Mouse (Mus musculus) midbrain, embryonic 11.5 days (tissue): ENCODE data around the gene Mllt11. TPM values are rescaled to one million over a fixed set of nuclear protein-coding genes. Genes with fewer than 3 reads are reported as not detected.
A peak's percentile ranks its signal among the peaks of the same experiment; 100 is the strongest.

Experiments used
- ATAC-seq: fragments of 200-750 bp; cut with Nextera tagmentation; 2 replicates; pipeline ENCODE4 v1.8.0; 2017; ENCODE audit warnings: moderate TSS enrichment, moderate library complexity; ENCODE audit not compliant: low FRiP score
- DNase-seq: peaks from one replicate; pipeline ENCODE4 v3.0.0; 2015; ENCODE audit warnings: low spot score; ENCODE audit errors: missing footprints
- H3K27ac ChIP-seq: fragments of 300-500 bp; sonication (generic); 2 replicates; pipeline ENCODE4 v1.5.1; 2014; ENCODE audit warnings: low read depth, low read length
- H3K27me3 ChIP-seq: fragments of 300-500 bp; sonication (generic); 2 replicates; pipeline ENCODE4 v1.6.1; 2014; ENCODE audit warnings: mild to moderate bottlenecking, low read length, moderate library complexity, mixed read lengths; ENCODE audit not compliant: control insufficient read depth, insufficient read depth
- H3K36me3 ChIP-seq: fragments of 300-500 bp; sonication (generic); 2 replicates; pipeline ENCODE4 v1.6.1; 2014; ENCODE audit warnings: mild to moderate bottlenecking, low read length, moderate library complexity, mixed read lengths; ENCODE audit not compliant: control insufficient read depth, insufficient read depth
- H3K4me1 ChIP-seq: fragments of 300-500 bp; sonication (generic); 2 replicates; pipeline ENCODE4 v1.6.1; 2014; ENCODE audit warnings: low read length; ENCODE audit not compliant: control insufficient read depth, insufficient read depth
- H3K4me2 ChIP-seq: fragments of 300-500 bp; sonication (generic); 2 replicates; pipeline ENCODE4 v1.6.1; 2014; ENCODE audit warnings: mild to moderate bottlenecking, moderate library complexity
- H3K4me3 ChIP-seq: fragments of 300-500 bp; sonication (generic); 2 replicates; pipeline ENCODE4 v1.5.1; 2014; ENCODE audit warnings: low read depth, low read length
- H3K9ac ChIP-seq: fragments of 300-500 bp; sonication (generic); 2 replicates; pipeline ENCODE4 v1.6.1; 2014; ENCODE audit warnings: low read length
- H3K9me3 ChIP-seq: fragments of 300-500 bp; sonication (generic); 2 replicates; pipeline ENCODE4 v1.6.1; 2016; ENCODE audit warnings: low read length; ENCODE audit not compliant: control insufficient read depth
- WGBS: fragments of 180-500 bp; shearing (Covaris S2); extraction: QIAGEN DNeasy Blood & Tissue Kit; methylation state at CpG from one replicate; pipeline ENCODE4 v1.1.7; 2014; 5-methylcytosine and 5-hydroxymethylcytosine counted together
- polyA plus RNA-seq: library from polyadenylated mRNA; unstranded; fragments of >200 nt; fragmentation: Nextera tagmentation; extraction: Ambion mirVana; gene quantifications from 2 replicates; pipeline ENCODE4 v1.2.1, GENCODE M21; 2014

Gene Mllt11
- polyA plus RNA-seq, 1 experiment from 2014 or later: 124 TPM

GRCm38 (mm10) chr3:95250361-95250760 lies 18.4 kb upstream of the Mllt11 start:
- no peak overlapping the region for H3K9ac ChIP-seq
- H3K27ac ChIP-seq: no peak overlapping the region
- no peaks in the 10 kb centered on the region for H3K27me3 ChIP-seq
- no peak overlapping the region for H3K4me3 ChIP-seq
- no peak for ATAC-seq
- no peaks in the 10 kb centered on the region for H3K9me3 ChIP-seq
- 91% methylated on average over 5 of the region's 5 CpGs for WGBS
- no peak for DNase-seq
- no peak overlapping the region for H3K4me2 ChIP-seq
- H3K36me3 ChIP-seq: no peaks in the 10 kb centered on the region; the same call in 1 of the 2 replicates
- no peaks in the 10 kb centered on the region for H3K4me1 ChIP-seq

GRCm38 (mm10) chr3:95247660-95248336 lies 15.8 kb upstream of the Mllt11 start:
- Histone ChIP-seq H3K36me3 (no peaks in the 10 kb centered on the region), H3K27me3 (no peaks in the 10 kb centered on the region), H3K4me3 (no peak overlapping the region), H3K9me3 (no peaks in the 10 kb centered on the region), H3K27ac (no peak overlapping the region), H3K9ac (no peak overlapping the region), H3K4me1 (no peaks in the 10 kb centered on the region), H3K4me2 (no peak overlapping the region)
- no peak for ATAC-seq
- 83% methylated on average over 1 of the region's 1 CpGs for WGBS
- no peak for DNase-seq

- H3K4me3 ChIP-seq: no peak overlapping the region
- no peak overlapping the region for H3K4me2 ChIP-seq
- DNase-seq: no peak
- no peak overlapping the region for H3K27ac ChIP-seq
- 89% methylated on average over 5 of the region's 5 CpGs for WGBS
- no peaks in the 10 kb centered on the region for H3K36me3 ChIP-seq
- no peaks in the 10 kb centered on the region for H3K4me1 ChIP-seq
- H3K9ac ChIP-seq: no peak overlapping the region
- H3K27me3 ChIP-seq: no peaks in the 10 kb centered on the region
- no peak for ATAC-seq
- H3K9me3 ChIP-seq: no peaks in the 10 kb centered on the region
Measured at GRCm38 (mm10) chr3:95246465-95247231, 14.7 kb upstream of the Mllt11 start.

- H3K4me1 ChIP-seq: 0 out of 2 replicates have a peak, but pooled peaks cover 2% of the 10 kb centered on the region
- H3K9me3 ChIP-seq: no peaks in the 10 kb centered on the region
- H3K27ac ChIP-seq: no peak overlapping the region
- H3K4me2 ChIP-seq: no peak overlapping the region
- DNase-seq (no peak), ATAC-seq (no peak)
- WGBS: 92% methylated on average over 2 of the region's 2 CpGs
- no peak overlapping the region for H3K4me3 ChIP-seq
- H3K9ac ChIP-seq: no peak overlapping the region
- H3K36me3 ChIP-seq: peaks cover 3% of the 10 kb centered on the region
- H3K27me3 ChIP-seq: no peaks in the 10 kb centered on the region
Measured at GRCm38 (mm10) chr3:95243086-95243485, 11.1 kb upstream of the Mllt11 start.

- no peak within 1 kb of the TSS for H3K27ac ChIP-seq
- H3K27me3 ChIP-seq: no peaks in the 10 kb centered on the region
- peak within 1 kb of the TSS; percentile 18 for H3K9ac ChIP-seq
- peaks cover 6% of the 10 kb centered on the region for H3K36me3 ChIP-seq
- H3K4me2 ChIP-seq: no peak within 1 kb of the TSS
- 0 out of 2 replicates have a peak, but pooled peaks cover 2% of the 10 kb centered on the region for H3K4me1 ChIP-seq
- DNase-seq (no peak), ATAC-seq (no peak)
- WGBS: 78% methylated on average over 7 of the region's 7 CpGs
- H3K4me3 ChIP-seq: no peak within 1 kb of the TSS
- no peaks in the 10 kb centered on the region for H3K9me3 ChIP-seq
Measured at GRCm38 (mm10) chr3:95241498-95241897, 9.5 kb upstream of the Mllt11 start, which contains the start of gene Gm128. Gm128 (minus strand) TSS chr3:95241598.

GRCm38 (mm10) chr3:95240900-95241299 lies 8.9 kb upstream of the Mllt11 start:
- H3K9ac ChIP-seq: peak overlapping the region; percentile 18
- 33% methylated on average over 16 of the region's 17 CpGs for WGBS
- H3K27me3 ChIP-seq: no peaks in the 10 kb centered on the region
- no peaks in the 10 kb centered on the region for H3K9me3 ChIP-seq
- DNase-seq (no peak), ATAC-seq (no peak; the same call in 1 of the 2 replicates)
- 0 out of 2 replicates have a peak, but pooled peaks cover 2% of the 10 kb centered on the region for H3K4me1 ChIP-seq
- no peak overlapping the region for H3K4me2 ChIP-seq
- no peak overlapping the region for H3K27ac ChIP-seq
- H3K36me3 ChIP-seq: peaks cover 7% of the 10 kb centered on the region
- H3K4me3 ChIP-seq: no peak overlapping the region

GRCm38 (mm10) chr3:95239971-95240370 lies 8.0 kb upstream of the Mllt11 start:
- Histone ChIP-seq H3K27me3 (no peaks in the 10 kb centered on the region), H3K4me1 (0 out of 2 replicates have a peak, but pooled peaks cover 2% of the 10 kb centered on the region), H3K36me3 (peaks cover 15% of the 10 kb centered on the region), H3K4me3 (no peak overlapping the region), H3K27ac (no peak overlapping the region), H3K9ac (no peak overlapping the region), H3K4me2 (no peak overlapping the region), H3K9me3 (no peaks in the 10 kb centered on the region)
- 91% methylated on average over 12 of the region's 12 CpGs for WGBS
- DNase-seq (no peak), ATAC-seq (no peak)

GRCm38 (mm10) chr3:95239022-95239421 lies 7.1 kb upstream of the Mllt11 start:
- Histone ChIP-seq H3K27ac (no peak overlapping the region), H3K9me3 (no peaks in the 10 kb centered on the region), H3K4me1 (0 out of 2 replicates have a peak, but pooled peaks cover 2% of the 10 kb centered on the region), H3K4me3 (no peak overlapping the region), H3K27me3 (no peaks in the 10 kb centered on the region), H3K36me3 (peaks cover 22% of the 10 kb centered on the region), H3K4me2 (no peak overlapping the region), H3K9ac (no peak overlapping the region)
- DNase-seq: no peak
- 90% methylated on average over 6 of the region's 6 CpGs for WGBS
- ATAC-seq: no peak

- Histone ChIP-seq H3K4me1 (0 out of 2 replicates have a peak, but pooled peaks cover 2% of the 10 kb centered on the region), H3K36me3 (peaks cover 34% of the 10 kb centered on the region), H3K9me3 (no peaks in the 10 kb centered on the region), H3K27me3 (no peaks in the 10 kb centered on the region), H3K27ac (no peak overlapping the region), H3K4me2 (no peak overlapping the region), H3K9ac (no peak overlapping the region), H3K4me3 (no peak overlapping the region)
- ATAC-seq (no peak), DNase-seq (no peak)
- WGBS: 93% methylated on average over 8 of the region's 8 CpGs
Measured at GRCm38 (mm10) chr3:95237541-95238099, 5.6 kb upstream of the Mllt11 start.
